Mouse (Mus musculus) large intestine, adult 2 months (tissue): Measurements from ENCODE around the gene Mfn2. TPM values are rescaled to one million over a fixed set of nuclear protein-coding genes. Genes with fewer than 3 reads are reported as not detected.

Source experiments
- DNase-seq: peaks from one replicate; pipeline ENCODE4 v3.0.0-alpha.2; 2012; ENCODE audit warnings: low read depth, low spot score
- whole genome bisulfite sequencing: fragments of 180-500 bp; shearing (Covaris S2); methylation state at CpG from one replicate; pipeline ENCODE4 v1.1.7; 2018; 5-methylcytosine and 5-hydroxymethylcytosine counted together
- polyA plus RNA-seq: library from polyadenylated mRNA; depleted of rRNA; stranded (reverse); fragments of >200 nt; gene quantifications from 2 replicates; pipeline ENCODE4 v1.2.3, GENCODE M21; 2012; rRNA removed

Mfn2 gene
- 51.7 and 75.1 TPM in 2 replicates for polyA plus RNA-seq

- peak; percentile 61 for DNase-seq
- under 1% methylated on average over 57 of the region's 59 CpGs for WGBS
These were observed at the start of gene Mfn2 for GRCm38 (mm10) chr4:147904313-147905089. Mfn2 (minus strand) TSS chr4:147904704.

DNA sequence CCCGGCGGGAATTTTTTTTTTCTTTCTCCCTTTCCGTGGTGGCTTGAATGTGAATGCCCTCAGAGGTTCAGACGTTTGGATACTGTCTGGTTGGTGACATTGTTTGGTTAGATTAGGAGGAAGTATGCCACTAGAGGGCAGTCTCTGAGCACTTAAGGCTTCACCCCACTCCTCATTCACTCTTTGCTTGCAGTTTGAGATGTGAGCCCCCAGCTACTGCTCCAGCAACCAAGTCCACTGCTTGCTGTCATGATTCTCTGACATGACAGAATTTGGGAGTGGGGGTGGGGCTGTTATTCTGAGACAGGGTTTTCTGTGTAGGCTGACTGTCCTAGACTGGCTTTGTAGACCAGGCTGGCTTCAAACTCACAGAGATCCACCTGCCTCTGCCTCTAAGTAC, 49.1 kb upstream of the Mfn2 start:
- DNase-seq: no peak
- WGBS: 3% methylated on average over 4 of the region's 4 CpGs

DNA sequence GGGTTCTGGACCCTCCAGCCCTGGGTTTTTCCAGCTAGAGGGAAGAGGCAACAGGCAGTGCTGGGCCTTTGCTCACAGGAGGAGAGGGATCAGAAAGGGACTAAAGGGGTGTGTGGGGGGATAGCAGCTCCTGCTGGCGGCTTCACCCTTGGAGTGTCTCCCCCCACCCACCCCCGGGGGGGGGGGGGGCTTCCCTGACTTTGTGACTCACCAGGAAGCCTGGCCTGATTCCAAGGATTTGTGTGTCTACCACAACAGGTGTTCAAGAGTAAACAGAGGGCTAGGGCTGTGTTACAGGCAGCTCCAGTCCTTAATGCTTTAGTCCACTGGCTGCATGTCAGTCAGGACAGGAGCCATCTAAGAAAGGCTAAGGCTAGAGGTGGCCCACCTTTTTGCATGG, 43.0 kb upstream of the Mfn2 start:
- WGBS: 27% methylated on average over 2 of the region's 2 CpGs
- no peak for DNase-seq

DNA sequence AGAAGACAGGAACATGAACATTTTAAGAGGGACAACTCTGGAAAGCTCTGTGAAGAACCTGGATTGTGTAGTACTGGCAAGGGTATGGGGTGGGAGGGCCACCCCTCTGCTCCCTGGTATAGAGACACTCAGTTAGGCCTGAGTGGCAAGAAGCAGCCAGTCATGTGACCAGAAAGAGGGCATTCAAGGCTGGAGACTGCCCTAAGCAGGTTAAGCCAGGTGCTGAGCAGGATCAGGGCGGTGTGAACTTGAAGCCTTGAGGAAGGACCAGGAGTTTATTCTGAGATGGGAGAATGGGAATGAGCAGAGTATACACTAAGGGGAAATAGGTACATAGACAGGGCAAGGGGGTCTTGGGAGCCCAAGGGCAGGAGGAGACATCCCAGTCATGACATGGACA, 38.5 kb upstream of the Mfn2 start:
- WGBS: 58% methylated on average over 1 of the region's 1 CpGs
- DNase-seq: no peak

DNA sequence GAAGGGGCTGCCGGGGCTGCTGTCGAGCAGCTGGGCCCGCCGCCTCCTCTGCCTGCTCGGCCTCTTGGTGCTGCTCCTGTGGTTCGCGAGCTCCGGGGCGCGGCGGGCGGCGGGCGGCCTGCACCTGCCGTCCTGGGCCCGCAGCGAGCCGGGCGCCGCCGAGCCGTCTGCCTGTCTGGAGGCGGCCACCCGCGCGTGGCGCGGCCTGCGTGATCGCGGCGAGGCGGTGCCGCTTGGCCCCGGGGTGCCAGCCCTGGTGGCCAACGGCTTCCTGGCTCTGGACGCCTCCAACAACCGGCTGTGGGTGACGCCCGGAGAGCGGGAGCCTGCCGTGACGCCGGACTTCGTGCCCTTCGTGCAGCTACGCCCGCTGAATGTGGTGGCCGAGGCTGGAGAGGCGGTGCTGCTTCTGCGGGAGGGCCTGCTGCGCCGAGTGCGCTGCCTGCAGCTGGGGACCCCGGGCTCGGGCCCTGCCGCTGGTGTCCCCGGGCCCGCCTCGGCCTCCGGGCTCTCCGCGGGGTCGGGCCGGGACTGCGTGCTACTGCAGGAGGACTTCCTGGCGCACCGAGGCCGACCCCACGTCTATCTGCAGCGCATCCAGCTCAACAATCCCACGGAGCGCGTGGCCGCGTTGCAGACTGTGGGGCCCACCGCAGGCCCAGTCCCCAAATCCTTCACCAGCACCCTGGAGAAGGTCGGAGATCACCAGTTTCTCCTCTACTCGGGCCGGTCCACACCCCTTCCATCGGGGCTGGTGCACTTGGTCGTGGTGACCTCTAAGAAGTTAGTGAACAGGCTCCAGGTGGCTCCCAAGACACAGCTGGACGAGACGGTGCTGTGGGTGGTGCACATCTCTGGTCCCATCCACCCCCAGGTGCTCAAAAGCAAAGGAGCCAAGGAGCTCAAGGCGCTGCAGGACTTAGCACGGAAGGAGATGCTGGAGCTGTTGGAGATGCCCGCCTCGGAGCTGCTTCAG, 36.8 kb upstream of the Mfn2 start:
- no peak for DNase-seq
- 3% methylated on average over 86 of the region's 88 CpGs for WGBS

DNA sequence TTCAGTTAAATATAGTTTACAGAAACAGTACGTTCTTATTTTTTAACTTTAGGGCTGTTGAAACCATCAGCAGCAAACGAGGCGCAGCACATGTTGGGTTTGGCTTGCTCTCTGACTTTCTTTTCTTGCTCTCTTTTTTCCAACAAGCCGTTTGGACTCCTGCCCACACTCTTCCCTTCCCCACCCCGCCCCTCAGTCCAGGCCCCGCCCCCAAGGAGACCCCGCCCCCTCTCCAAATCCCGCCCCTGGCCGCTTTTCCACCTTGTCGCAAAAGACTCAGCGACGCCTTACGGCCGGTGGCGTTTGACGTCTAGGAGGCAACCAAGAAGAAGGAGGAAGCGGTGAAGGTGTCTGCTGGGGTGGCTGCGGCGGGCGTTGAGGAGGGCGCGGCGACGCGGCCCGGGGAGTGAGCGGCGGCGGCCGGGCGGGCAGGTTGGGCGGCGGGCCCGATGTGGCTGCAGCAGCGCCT, 36.1 kb upstream of the Mfn2 start, which contains the start of gene 2510039O18Rik:
2510039O18Rik (plus strand) TSS at position 320 of the 469 bp plus-strand sequence.
- 1% methylated on average over 35 of the region's 35 CpGs for WGBS
- peak; percentile 75 for DNase-seq

- no peak for DNase-seq
- 35% methylated on average over 9 of the region's 9 CpGs for WGBS
These were observed 35.6 kb upstream of the Mfn2 start for GRCm38 (mm10) chr4:147940111-147940510.

- WGBS: 31% methylated on average over 14 of the region's 14 CpGs
- DNase-seq: no peak
These were observed 33.9 kb upstream of the Mfn2 start for GRCm38 (mm10) chr4:147938148-147939096.

- WGBS: 70% methylated on average over 5 of the region's 5 CpGs
- DNase-seq: no peak
These were observed 33.0 kb upstream of the Mfn2 start for GRCm38 (mm10) chr4:147937486-147937885.

DNA sequence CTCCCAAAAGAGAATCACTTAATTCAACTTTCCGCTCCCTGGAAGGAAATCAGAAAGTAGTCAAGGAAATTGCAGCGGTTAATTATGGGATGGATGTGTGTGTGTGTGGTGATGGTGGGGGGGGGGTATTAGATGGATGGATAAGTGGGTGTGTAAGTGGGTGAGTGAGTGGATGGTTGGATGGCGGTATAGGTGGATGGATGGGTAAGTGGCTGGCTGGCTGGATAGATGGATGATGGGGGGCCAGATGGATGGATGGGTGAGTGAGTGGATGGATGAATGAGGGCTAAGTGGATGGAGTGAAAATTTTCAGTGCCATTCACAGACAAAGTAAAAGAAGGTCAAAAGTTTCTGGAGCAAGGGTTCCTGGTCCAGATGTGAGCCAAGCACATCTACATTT, 32.5 kb upstream of the Mfn2 start:
- no peak for DNase-seq
- WGBS: 33% methylated on average over 3 of the region's 3 CpGs

- no peak for DNase-seq
- WGBS: under 1% methylated on average over 51 of the region's 51 CpGs
These were observed 31.9 kb upstream of the Mfn2 start, which contains the start of gene Plod1 for GRCm38 (mm10) chr4:147936331-147936954. Plod1 (minus strand) TSS chr4:147936767.

- DNase-seq: no peak
These were observed 31.4 kb upstream of the Mfn2 start for GRCm38 (mm10) chr4:147935904-147936303.

GRCm38 (mm10) chr4:147934611-147935010, 30.1 kb upstream of the Mfn2 start:
- 70% methylated on average over 4 of the region's 4 CpGs for WGBS
- no peak for DNase-seq

More at GRCm38 (mm10) chr4:147935904-147936303, 31.4 kb upstream of the Mfn2 start:
- 19% methylated on average over 9 of the region's 9 CpGs for WGBS

- 57% methylated on average over 3 of the region's 3 CpGs for whole genome bisulfite sequencing
- DNase-seq: no peak
These were observed 29.6 kb upstream of the Mfn2 start for GRCm38 (mm10) chr4:147934134-147934533.

DNA sequence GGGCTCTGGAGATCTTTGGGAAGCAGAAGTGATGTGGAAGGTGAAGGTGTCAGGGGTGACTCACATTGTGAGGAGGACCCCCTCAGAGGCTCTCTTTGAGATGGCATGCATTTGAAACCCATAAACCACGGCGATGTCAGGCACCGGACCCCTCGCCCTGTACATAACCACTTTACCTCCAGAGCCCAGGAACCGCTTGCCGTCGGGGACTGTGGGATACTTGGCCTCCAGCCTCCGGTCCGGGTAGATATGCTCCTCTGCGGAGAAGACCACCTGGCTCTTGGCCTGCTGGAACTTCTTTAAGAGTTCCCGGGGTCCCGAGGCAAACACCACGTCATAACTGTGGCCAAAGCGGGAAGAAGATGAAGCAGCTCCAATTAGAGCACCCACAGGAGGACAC, 26.4 kb upstream of the Mfn2 start:
- no peak for DNase-seq
- WGBS: 93% methylated on average over 14 of the region's 14 CpGs

- no peak for DNase-seq
- WGBS: 79% methylated on average over 7 of the region's 7 CpGs
These were observed 24.0 kb upstream of the Mfn2 start for GRCm38 (mm10) chr4:147928540-147928939.

DNA sequence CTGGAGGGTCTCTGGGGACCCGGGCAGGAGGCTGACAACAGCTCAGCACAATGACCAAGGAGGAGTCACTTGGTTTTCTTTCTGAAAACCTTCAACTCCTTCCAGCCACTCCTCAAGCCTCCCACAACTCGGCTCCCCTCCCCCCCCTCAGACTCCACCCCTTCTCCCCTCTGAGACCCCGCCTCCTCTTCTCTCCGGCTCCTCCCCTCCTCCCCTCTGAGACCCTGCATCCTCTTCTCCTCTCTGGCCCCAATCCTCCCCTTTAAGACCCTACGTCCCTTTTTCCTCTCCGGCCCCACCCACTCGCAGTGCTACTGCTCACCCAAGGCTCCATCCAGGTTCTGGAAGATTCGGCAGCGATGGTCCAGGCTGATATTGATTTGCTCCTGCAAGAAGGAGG, 23.6 kb upstream of the Mfn2 start:
- 40% methylated on average over 9 of the region's 9 CpGs for WGBS
- DNase-seq: no peak

GRCm38 (mm10) chr4:147927705-147928104, 23.2 kb upstream of the Mfn2 start:
- DNase-seq: no peak

DNA sequence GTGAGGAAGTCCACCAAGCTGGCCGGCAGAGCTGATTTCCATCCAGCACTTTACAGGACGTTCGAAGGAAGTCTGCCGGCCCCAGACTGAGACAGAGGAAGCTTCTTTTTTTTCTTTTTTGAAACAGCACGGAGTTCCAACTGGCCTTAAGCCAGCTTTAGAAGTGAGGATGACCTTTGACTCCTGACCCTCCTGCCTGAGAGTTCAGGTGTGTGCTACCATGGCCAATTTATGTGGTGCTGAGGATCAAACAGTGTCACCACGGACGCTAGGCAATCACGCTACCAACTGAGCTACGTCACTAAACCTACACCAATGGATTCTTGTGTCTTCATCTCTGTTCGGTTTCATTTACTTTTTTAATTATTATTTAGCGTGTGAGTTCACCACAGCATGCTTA, 17.8 kb upstream of the Mfn2 start:
- 67% methylated on average over 11 of the region's 11 CpGs for WGBS
- no peak for DNase-seq

More at GRCm38 (mm10) chr4:147927705-147928104, 23.2 kb upstream of the Mfn2 start:
- 38% methylated on average over 8 of the region's 8 CpGs for WGBS
